Mouse (Mus musculus) megakaryocyte progenitor cell, adult 5-6 weeks (primary cell): ENCODE results near the gene Ctso. TPM values are rescaled to one million over a fixed set of nuclear protein-coding genes. Genes with fewer than 3 reads are reported as not detected.

Source experiments
- ATAC-seq: replicated peaks from 2 replicates; pipeline ENCODE4 v1.8.0; 2016; ENCODE audit warnings: mild to moderate bottlenecking, moderate TSS enrichment, inconsistent platforms; ENCODE audit not compliant: poor library complexity
- total RNA-seq, 2 experiments: library from RNA; stranded (forward) in 1 of 2; stranded (reverse) in 1 of 2; fragments of 157-497, 149-512 nt in 1 of 2; fragments of 200-1000 nt in 1 of 2; gene quantifications; 2 replicates each; pipeline versions ENCODE4 v1.2.3 to v1.2.4; 2015 to 2017

Ctso gene
- total RNA-seq (2015) (10.3 and 12.2 TPM in 2 replicates), total RNA-seq (2017) (4.2 and 10.5 TPM in 2 replicates)

DNA sequence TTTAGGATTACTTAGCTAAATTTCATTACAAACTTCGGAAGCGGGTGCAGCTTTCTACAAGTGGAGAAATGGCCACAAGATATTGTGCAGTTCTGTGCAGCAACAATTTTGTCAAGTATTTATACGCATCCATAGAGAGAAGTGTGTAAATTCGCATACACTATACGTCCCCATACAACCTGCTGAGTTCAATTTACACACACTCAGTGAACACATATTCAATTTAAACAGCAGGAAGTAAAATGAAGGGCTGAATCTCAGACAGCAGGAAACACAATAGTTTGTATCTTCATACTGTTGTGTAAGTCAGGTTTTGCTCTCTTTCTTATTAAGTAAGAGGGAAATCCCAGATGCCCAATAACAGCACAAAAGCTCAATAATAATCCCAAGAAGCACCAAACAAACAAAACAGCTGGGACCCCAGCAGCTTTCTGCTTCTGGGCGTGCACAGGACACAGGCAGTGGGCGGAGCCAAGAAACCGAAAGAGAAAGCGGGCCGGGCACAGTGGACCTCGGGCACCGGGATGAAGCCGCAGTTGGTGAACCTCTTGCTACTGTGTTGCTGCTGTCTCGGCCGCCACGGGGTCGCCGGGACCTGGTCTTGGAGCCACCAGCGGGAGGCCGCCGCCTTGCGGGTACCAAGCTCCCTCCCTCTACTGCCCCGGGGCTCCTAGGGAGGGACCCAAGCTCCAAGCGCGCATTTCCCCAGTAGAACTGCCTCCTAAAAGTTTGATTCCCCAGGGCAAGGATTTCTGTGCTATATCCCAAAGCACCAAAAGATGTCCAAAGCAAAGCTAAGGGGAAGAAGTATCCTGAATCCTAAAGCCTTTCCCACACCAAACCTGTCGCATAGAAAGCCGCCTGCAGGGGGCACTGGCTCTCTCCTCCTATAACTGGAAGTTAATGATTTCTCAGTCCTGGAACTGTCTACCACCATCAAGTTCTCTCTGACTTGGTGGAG is at the start of gene Ctso:
TSS of gene Ctso (plus strand) at position 461 of the 961 bp plus-strand sequence.
- peak; percentile 95 for ATAC-seq

DNA sequence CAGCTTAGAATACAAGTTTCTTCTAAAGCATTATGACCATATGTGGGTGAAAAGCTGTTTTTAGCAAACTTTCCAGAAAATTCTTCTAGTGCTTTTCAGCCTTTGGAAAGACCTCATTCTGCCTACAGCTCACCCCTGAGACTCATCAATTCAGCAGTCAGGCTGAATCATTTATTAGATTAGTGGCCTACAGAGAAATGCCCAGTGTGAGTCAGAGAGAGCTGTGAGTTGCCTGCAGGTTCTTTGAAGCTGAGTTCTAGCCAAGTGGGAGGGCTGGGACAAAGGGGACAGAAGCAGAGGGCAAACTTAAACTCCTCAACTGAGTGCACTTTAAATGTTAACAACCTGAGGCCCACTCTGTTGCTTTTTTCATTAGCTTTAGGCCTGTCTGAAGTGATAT is 48.5 kb upstream of the Ctso start:
- ATAC-seq = no peak

- ATAC-seq = no peak
Measured at GRCm38 (mm10) chr3:81885566-81885965, 46.8 kb upstream of the Ctso start.

DNA sequence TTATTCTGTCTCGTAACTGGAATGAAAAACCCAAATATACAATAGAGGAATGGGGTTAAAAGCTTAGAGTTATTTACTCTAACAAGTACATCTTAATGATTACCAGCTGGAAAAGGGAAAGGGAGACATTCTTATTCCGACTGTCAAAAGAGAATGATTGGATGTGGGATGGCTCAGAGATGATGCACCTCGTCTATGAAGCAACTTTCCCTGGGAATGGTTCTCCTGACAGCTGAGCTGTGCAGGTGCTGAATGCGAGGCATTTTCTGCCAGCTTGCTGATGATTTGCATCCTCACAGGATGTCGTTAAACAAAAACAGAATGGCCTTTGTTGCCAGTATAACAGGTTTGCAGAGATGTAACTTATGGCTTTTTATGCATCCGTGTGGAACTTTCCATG is 43.3 kb upstream of the Ctso start:
- no peak for ATAC-seq

DNA sequence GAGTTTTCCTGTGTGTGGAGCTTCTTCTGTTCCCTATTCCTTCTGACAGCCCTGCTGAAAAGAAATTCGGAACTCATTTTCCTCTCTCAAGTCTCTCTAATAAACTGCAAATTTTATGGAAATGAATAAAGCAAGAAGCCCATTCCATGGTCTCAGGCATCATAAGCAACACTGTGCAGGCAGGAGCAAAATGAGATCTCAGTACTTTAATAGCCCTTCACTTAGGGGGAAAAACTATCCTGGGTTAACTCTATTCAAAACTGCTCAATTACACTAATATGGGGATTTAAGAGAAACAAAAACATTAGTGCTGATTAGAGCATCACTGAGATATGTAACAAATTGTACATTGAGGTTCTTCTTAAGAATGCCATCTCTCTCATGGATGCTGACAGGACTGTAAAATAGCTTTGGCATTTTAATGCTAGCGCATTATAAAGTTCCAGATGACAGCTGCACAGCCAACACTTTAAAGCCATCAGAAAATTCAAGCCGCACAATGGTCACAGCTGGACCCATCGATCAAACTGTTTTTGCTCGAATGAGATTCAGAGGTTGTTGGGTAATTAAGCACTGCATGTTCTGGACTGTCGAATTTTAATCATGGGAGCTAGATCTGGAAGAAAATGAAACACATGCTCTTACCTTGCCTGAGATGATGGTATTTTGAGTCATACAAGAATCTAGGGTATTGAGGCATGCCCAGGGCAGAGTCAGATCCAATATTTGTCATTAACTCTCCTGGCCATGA is 21.9 kb upstream of the Ctso start:
- ATAC-seq = no peak

- no peak for ATAC-seq
Measured at GRCm38 (mm10) chr3:81916030-81916686, 16.2 kb upstream of the Ctso start.

GRCm38 (mm10) chr3:81917354-81917935 is 15.0 kb upstream of the Ctso start:
- ATAC-seq = no peak

GRCm38 (mm10) chr3:81918215-81918614 is 14.2 kb upstream of the Ctso start:
- ATAC-seq = no peak

DNA sequence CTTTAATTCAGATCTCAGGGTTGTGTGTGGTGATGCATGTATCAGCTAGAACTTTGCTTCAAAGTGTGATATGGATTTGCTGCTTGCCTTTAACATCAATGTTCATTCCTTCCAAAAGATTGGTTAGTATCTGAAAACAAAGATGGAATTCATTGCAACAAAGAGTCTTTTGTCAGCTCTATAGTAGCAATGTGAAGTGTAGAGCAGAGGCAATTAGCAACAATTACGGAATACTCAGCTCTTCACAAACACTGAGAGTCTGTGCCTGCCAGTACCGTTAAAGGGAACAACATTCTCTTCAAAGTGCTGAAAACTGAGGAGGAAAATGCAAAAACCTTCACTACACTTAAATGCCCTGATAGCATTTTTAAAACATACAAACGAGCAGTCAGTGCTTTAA is 12.7 kb upstream of the Ctso start:
- ATAC-seq = no peak

DNA sequence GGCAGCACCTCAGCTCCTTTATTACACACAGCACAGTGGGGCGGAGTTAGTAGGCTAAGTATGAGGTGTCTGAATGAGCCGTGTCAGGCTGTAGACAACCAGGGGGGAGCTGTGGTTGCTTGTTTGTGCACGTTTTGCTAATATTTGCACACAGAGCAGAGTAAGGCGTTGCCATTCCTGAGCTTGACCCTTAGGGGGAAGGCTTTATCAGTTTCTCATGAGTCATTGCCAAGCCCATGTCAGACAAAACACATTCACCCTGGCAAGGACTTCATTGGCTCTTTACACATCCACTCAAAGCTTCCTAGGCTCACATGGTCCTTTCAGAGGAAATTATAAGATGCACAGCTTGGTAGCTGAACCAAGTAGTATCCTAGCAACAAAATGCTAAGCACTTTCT is 9.5 kb upstream of the Ctso start:
- peak; percentile 56 for ATAC-seq

DNA sequence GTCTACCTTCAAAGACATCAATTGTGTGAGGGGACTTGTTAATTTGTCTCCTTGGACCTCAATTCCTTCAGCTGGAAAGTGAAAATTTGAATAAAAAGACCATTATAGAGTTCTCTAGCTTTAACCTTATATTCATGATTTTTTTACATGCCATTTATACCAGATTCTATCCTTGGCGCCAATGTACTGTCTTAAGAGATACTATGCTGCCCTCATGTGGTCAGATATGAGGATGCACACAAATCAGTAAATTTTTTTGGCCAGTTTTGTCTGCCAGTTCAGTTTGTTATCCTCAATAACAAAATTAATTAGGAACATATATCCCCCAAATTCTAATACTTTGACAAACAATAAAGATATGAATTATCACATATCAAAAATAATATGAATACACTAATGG is 7.5 kb upstream of the Ctso start:
- peak; percentile 83 for ATAC-seq

DNA sequence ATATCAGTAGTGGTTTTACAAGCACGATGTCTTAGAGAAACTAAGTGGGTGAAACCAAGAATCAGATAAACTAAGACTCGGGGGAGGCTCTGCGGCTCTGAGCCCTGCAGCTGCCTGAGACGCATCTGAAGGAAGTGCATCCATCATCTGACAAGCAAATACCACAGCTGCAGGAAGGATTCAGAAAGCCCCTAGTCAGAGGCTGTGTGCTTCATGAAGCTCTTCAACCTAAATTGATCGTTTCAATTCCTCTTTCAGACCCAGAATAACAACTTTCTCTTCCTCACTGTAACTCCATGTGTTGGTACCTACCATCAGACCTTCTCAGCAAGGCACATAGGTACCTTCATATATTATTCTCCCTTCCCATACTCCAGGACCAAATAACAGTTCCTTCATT is 6.5 kb upstream of the Ctso start:
- peak; percentile 85 for ATAC-seq

DNA sequence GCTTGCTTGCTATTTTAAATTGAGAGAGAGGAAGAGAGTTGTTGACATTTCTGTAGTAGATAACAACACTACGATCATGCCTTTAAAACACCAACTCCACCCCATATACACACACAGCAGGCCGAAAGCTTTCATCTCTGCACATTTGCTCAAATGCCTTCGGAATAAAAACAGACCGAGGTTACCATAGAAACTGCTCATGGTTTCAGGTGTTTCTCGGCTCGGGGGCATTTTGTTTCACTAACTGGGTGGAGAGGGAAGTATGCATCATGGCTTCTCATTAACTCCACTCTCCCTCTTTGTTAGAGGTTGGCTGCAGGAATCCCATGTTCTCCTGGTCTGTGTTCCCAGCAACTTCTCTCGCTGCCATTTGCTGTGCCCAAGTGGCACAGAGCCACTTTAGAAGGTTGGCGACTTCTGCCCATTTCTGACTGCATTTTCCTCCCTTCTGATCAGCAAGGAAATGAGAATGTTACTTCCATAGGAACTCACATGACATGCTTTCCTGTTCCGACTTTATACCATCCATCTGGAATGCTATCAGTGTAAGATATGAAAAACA is 5.6 kb upstream of the Ctso start:
- no peak for ATAC-seq

DNA sequence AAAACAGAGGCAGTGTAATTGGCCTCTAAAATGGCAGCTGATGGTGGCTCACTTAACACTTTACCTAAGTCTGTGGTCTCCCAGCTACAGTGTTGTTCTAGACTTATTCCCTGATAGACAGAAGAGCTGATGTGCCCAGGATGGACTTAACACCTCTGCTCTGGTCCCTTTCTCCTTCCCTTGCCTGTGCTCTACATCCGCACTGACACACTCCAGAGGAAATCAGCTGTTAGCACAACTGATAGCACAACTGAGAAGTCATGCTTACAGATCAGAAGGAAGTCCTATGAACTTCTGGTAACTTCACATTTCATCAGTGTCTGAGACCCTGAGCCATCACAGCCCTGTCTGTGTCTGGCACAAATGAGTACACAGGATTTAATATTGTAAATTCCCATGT is 3.3 kb upstream of the Ctso start:
- no peak for ATAC-seq

DNA sequence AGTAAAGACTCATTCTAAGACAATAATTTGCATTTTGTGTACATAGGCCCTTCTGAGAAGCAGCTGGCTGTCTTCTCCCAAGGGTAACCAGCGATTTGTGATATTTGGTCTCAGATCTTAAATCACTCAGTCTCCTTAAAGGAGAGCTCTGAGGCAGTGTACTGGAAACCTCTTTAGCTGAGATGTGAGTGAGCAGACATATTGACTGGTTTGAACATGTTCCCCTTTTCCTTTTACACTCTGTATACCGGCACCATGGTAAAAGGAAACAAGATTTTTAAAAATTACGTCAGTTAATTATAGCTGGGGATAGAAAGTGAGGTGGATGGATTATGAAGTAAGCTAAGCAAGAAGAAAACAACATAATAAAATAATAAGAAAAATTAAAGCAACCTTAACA is 706 bp upstream of the Ctso start:
- ATAC-seq = 0 out of 2 replicates have a peak, but pooled peaks have one; percentile 20

DNA sequence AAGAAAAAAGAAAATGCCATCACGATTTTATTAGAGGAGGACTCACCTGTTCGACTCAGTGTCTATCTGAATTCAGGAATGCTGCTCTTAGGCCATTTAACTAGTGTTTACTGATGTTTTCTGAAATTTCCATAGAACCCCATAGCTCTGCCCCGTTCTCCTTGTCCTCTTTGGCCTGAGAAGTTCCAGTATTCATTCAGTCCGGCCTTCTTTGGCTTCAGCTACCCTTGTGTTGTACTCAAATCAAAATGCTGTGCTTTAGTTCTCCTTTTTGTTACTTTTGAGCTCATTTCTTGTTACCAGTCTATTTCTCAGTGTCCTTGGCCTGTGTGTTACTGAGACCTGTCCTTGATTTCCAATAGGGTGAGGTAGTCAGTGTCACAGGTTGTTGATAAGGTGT is 947 bp downstream of the Ctso start:
- ATAC-seq = no peak

DNA sequence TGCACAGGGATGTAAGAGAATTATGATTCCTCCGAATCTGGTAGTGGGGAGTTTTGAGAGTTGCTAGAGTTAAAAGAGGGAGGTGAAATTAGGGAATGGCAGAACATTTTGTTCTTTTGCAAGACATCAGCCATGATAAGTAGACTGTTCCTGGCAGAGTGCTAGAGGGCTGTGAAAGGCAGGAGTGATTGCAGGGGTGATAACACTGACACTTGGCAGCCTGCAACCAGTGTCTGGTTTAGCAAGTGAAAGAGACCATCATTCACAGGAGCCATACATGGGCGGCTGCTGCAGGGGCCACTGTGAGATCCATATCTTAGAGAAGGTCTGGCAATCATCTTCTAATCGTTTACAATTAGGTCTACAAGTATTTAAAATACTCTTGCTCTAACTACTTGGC is 6.5 kb downstream of the Ctso start:
- ATAC-seq = peak; percentile 46; the same call in 1 of the 2 replicates

DNA sequence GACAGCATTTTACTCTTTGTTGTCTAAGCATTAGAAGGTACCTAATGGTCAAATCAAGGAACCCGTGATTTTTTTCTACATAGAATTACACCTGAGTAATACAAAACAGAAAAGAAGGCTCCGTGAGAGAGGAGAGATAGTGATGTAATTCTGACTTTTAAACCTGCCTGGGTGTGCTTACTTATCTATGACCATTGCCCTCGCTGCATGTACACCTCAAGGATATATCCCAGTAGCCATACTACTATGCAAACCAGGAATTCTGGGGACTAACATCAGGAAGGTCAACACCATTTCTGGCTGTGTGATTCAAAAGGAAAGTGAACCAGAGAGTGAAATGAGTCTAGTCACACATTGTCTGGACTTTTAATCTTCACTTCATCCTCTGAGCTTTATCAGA is 9.9 kb downstream of the Ctso start:
- no peak for ATAC-seq

- no peak for ATAC-seq
Measured at GRCm38 (mm10) chr3:81943097-81943496, 10.7 kb downstream of the Ctso start.

DNA sequence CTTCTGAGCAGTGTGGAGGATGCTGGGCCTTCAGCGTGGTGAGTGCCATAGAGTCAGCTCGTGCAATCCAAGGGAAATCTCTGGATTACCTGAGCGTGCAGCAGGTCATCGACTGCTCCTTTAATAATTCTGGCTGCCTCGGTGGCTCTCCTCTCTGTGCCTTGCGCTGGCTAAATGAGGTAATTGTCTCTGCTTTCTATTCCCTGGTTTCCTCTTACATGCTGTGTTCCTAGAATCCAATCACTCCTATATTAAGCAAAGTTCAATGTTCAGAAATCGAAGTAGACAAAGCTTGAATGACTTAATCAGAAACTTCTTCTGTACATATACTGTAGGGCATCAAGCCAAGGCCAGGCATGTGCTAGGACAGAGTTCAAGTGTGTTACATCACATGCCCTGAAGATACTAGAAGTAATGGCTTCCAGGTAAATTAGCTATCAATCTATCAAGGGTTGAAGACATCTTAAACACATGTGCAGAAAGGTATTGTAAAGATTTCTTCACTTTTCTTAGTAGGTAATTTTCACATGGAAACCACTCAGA is 12.5 kb downstream of the Ctso start:
- ATAC-seq = no peak
